Mouse (Mus musculus) duodenum, adult 2 months (tissue): ENCODE data around the gene Phf6. TPM values are rescaled to one million over a fixed set of nuclear protein-coding genes. Genes with fewer than 3 reads are reported as not detected.

ENCODE experiments used
- polyA plus RNA-seq: library from polyadenylated mRNA; depleted of rRNA; stranded (reverse); fragments of >200 nt; gene quantifications from 2 replicates; pipeline ENCODE4 v1.2.3, GENCODE M21; 2012; ENCODE audit warnings: low replicate concordance; rRNA removed

Gene Phf6
- polyA plus RNA-seq = 0.04 and 0.12 TPM in 2 replicates

GRCm38 (mm10) chrX:52911587-52912371, at the start of gene Phf6:
Gene Phf6, plus strand, starts transcription at chrX:52912266.

GRCm38 (mm10) chrX:52987905-52988783, 76.1 kb downstream of the Phf6 start, which contains the start of gene Hprt:
Gene Hprt, plus strand, starts transcription at chrX:52988137.

Other genes with a start within 250 kb of the Phf6 start
- not detected in 2 replicates for gene Ccdc160, start 121.1 kb upstream of the Phf6 start, polyA plus RNA-seq
- 1.6 and 2.3 TPM in 2 replicates for gene Hprt, start 75.9 kb downstream of the Phf6 start, polyA plus RNA-seq